Mouse (Mus musculus) forebrain, embryonic 11.5 days (tissue): ENCODE data around the gene Exosc7. TPM values are rescaled to one million over a fixed set of nuclear protein-coding genes. Genes with fewer than 3 reads are reported as not detected.
A peak's percentile ranks its signal among the peaks of the same experiment; 100 is the strongest.

ENCODE experiments used
- ATAC-seq: fragments of 200-750 bp; cut with Nextera tagmentation; replicated peaks from 2 replicates; pipeline ENCODE4 v1.8.0; 2017; ENCODE audit warnings: moderate TSS enrichment; ENCODE audit not compliant: low FRiP score
- DNase-seq: peaks from one replicate; pipeline ENCODE4 v3.0.0-alpha.2; 2017; ENCODE audit warnings: low spot score
- H3K27ac ChIP-seq: fragments of 300-500 bp; sonication (generic); 2 replicates; pipeline ENCODE4 v1.5.1; 2014; ENCODE audit warnings: low read depth, low read length
- H3K27me3 ChIP-seq: fragments of 300-500 bp; sonication (generic); 2 replicates; pipeline ENCODE4 v1.6.1; 2014; ENCODE audit warnings: mild to moderate bottlenecking, low read length, mixed read lengths; ENCODE audit not compliant: control insufficient read depth, insufficient read depth
- H3K36me3 ChIP-seq: fragments of 300-500 bp; sonication (generic); 2 replicates; pipeline ENCODE4 v1.6.1; 2014; ENCODE audit warnings: mild to moderate bottlenecking, low read length, moderate library complexity, mixed read lengths; ENCODE audit not compliant: control insufficient read depth, insufficient read depth
- H3K4me1 ChIP-seq: fragments of 300-500 bp; sonication (generic); replicated peaks from 2 replicates; pipeline ENCODE4 v1.6.1; 2014; ENCODE audit warnings: low read length, mixed read lengths; ENCODE audit not compliant: control insufficient read depth, insufficient read depth
- H3K4me2 ChIP-seq: fragments of 300-500 bp; sonication (generic); 2 replicates; pipeline ENCODE4 v1.6.1; 2014; ENCODE audit warnings: low read depth, mild to moderate bottlenecking, low read length, moderate library complexity, mixed read lengths; ENCODE audit not compliant: severe bottlenecking
- H3K4me3 ChIP-seq: fragments of 300-500 bp; sonication (generic); 2 replicates; pipeline ENCODE4 v1.5.1; 2014; ENCODE audit warnings: low read depth, low read length
- H3K9ac ChIP-seq: fragments of 300-500 bp; sonication (generic); 2 replicates; pipeline ENCODE4 v1.6.1; 2014; ENCODE audit warnings: low read length
- H3K9me3 ChIP-seq: fragments of 300-500 bp; sonication (generic); 2 replicates; pipeline ENCODE4 v1.6.1; 2016; ENCODE audit warnings: low read length, mixed read lengths; ENCODE audit not compliant: control insufficient read depth
- WGBS: fragments of 180-500 bp; shearing (Covaris S2); extraction: QIAGEN DNeasy Blood & Tissue Kit; methylation state at CpG from one replicate; pipeline ENCODE4 v1.1.7; 2014; 5-methylcytosine and 5-hydroxymethylcytosine counted together
- polyA plus RNA-seq: library from polyadenylated mRNA; unstranded; fragments of >200 nt; fragmentation: Nextera tagmentation; extraction: Ambion mirVana; gene quantifications from 2 replicates; pipeline ENCODE4 v1.2.1, GENCODE M21; 2014

The Exosc7 gene
- polyA plus RNA-seq: 133 and 142 TPM in 2 replicates

DNA sequence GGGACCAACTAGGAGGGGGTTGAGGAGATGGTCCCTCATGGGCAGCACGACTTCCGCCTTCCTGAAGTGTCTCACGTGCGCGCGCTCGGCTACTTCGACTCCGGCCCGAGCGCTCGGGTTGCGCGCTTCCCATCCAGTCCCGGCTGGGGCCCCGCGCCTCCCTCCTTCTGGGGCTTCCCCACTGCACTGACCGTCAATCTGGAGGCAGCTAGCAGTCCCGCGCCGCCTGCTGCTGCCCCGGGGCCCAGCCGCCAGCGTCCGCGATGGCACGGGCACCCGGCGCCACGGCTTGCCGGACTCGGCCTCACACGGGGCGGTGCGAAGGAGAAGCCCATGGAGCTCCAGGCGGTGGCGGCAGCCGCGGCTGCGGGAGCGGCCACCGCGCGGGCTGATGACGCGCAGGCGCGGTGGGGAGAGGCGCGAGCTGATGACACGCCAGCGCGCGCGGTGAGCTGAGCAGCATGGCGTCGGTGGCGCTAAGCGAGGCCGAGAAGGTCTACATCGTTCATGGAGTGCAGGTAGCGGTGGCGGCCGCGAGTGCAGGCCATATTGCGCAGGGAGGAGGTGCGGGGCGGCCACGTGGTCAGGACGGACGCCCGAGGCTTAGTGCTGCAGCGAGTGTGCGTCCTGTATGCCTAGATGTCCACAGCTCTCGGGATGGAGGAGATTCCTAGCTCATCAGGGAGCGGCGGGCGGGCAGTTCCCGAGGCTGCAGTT is at the start of gene Exosc7, which contains the start of gene Zdhhc3:
TSS of gene Exosc7 (plus strand) at position 411 of the 717 bp plus-strand sequence.
TSS of gene Zdhhc3 (minus strand) at position 401 of the 717 bp plus-strand sequence.
- under 1% methylated on average over 74 of the region's 79 CpGs for WGBS
- no peaks in the 10 kb centered on the region for H3K36me3 ChIP-seq
- peaks cover 6% of the 10 kb centered on the region; the same call in 1 of the 2 replicates for H3K4me1 ChIP-seq
- peak within 1 kb of the TSS; percentile 96 for H3K9ac ChIP-seq
- peak; percentile 95 for ATAC-seq
- peak within 1 kb of the TSS; percentile 90 for H3K4me2 ChIP-seq
- H3K9me3 ChIP-seq: no peaks in the 10 kb centered on the region
- no peaks in the 10 kb centered on the region for H3K27me3 ChIP-seq
- peak within 1 kb of the TSS; percentile 91 for H3K27ac ChIP-seq
- peak; percentile 93 for DNase-seq
- H3K4me3 ChIP-seq: peak within 1 kb of the TSS; percentile 90

DNA sequence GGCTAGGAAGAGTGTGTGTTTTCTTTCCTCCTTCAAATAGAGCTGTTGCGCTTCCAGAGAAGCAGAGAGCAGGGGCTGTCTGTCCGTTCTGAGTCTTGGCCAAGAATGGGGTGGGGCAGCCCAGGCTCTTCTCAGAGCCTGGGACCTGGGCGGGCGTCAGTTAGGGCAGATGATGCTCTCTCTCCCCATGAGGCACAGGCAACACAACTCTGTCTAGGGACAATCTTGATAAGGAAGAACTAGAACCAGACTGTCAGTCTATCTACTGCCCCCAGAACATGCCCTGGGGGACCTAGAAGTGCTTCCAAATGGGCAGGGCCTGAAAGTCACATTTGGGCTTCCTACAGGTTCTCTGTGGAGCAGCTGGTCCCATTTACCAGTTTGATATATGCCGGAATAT is 33.9 kb upstream of the Exosc7 start:
- no peak overlapping the region for H3K9ac ChIP-seq
- H3K9me3 ChIP-seq: no peaks in the 10 kb centered on the region
- no peak overlapping the region for H3K4me3 ChIP-seq
- no peaks in the 10 kb centered on the region for H3K27me3 ChIP-seq
- no peak for DNase-seq
- no peak overlapping the region for H3K27ac ChIP-seq
- H3K36me3 ChIP-seq: peaks cover 2% of the 10 kb centered on the region; the same call in 1 of the 2 replicates
- H3K4me1 ChIP-seq: no peaks in the 10 kb centered on the region
- no peak for ATAC-seq
- WGBS: 88% methylated on average over 5 of the region's 5 CpGs
- no peak overlapping the region for H3K4me2 ChIP-seq

DNA sequence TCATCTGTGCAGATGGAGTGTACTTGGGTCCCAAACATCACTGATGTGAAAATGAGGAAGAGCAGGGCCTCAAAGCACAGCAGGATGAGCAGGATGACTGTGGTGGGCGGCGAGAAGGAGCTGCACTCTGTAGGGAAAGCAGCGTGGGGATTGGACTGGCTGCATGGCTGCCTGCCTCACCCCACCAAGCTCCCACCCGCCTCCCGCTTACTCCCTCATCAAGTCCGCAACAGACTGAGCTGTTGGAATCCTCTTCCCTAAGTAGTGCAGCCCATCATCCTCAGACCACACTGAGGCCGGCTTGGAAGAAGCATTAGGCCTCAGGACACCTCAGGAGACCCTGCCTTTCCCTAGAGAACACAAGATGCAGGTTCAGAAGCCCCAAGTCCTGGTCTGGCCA is 32.7 kb upstream of the Exosc7 start:
- no peak for ATAC-seq

DNA sequence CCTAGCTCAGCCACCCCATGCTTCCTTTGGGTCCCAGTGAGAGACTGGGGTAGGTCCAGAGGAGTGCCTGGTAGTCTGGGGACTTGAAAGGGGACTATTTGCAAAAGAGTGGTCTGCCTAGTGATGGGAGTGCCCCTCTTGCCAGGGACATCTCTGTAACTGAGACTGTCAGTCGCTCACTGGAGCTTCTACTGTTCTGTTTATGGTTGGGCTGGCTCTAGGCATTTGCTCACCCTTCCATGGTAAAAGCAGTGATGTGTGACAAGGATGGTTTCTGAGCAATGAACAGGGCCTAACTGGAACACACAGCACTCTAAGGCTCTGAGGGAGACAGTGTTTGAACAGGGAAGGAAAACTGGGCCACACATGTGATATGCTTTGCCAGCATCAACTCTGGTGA is 32.2 kb upstream of the Exosc7 start:
- H3K4me2 ChIP-seq: no peak overlapping the region
- ATAC-seq (no peak), DNase-seq (no peak)
- no peaks in the 10 kb centered on the region for H3K4me1 ChIP-seq
- H3K27ac ChIP-seq: no peak overlapping the region
- H3K36me3 ChIP-seq: peaks cover 7% of the 10 kb centered on the region; the same call in 1 of the 2 replicates
- H3K9me3 ChIP-seq: no peaks in the 10 kb centered on the region
- H3K9ac ChIP-seq: no peak overlapping the region
- WGBS: 76% methylated on average over 1 of the region's 1 CpGs
- H3K27me3 ChIP-seq: no peaks in the 10 kb centered on the region
- no peak overlapping the region for H3K4me3 ChIP-seq

More for the DNA sequence above, 32.7 kb upstream of the Exosc7 start:
- H3K9me3 ChIP-seq: no peaks in the 10 kb centered on the region
- no peak overlapping the region for H3K4me3 ChIP-seq
- peaks cover 7% of the 10 kb centered on the region; the same call in 1 of the 2 replicates for H3K36me3 ChIP-seq
- H3K27ac ChIP-seq: no peak overlapping the region
- no peak overlapping the region for H3K9ac ChIP-seq
- WGBS: 92% methylated on average over 7 of the region's 7 CpGs
- DNase-seq: no peak
- no peaks in the 10 kb centered on the region for H3K27me3 ChIP-seq
- H3K4me2 ChIP-seq: no peak overlapping the region
- H3K4me1 ChIP-seq: no peaks in the 10 kb centered on the region

DNA sequence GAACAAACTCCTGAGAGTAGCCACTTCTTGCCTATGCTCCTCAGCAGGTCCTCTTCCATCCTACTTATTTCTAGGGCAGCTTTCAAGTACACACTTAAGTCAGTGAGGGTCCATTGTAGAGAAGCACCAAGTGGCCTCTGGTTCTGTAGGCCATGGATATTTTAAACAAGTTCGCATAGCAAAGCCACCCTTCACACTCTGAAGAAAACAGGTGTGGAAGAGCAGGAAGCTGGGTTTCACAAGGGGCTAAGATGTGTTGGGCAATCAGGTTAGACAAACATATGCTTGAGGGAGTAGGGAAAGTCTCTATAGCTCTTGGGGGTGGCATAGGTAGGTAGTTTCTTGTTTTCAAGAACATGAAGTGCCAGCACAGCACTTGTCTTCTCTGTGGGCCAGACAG is 27.6 kb upstream of the Exosc7 start:
- 85% methylated on average over 1 of the region's 1 CpGs for WGBS
- Histone ChIP-seq H3K9ac (no peak overlapping the region), H3K27ac (no peak overlapping the region), H3K4me2 (no peak overlapping the region), H3K36me3 (peaks cover 5% of the 10 kb centered on the region; the same call in 1 of the 2 replicates), H3K4me3 (no peak overlapping the region), H3K4me1 (no peaks in the 10 kb centered on the region), H3K27me3 (no peaks in the 10 kb centered on the region), H3K9me3 (no peaks in the 10 kb centered on the region)
- ATAC-seq (no peak), DNase-seq (no peak)

DNA sequence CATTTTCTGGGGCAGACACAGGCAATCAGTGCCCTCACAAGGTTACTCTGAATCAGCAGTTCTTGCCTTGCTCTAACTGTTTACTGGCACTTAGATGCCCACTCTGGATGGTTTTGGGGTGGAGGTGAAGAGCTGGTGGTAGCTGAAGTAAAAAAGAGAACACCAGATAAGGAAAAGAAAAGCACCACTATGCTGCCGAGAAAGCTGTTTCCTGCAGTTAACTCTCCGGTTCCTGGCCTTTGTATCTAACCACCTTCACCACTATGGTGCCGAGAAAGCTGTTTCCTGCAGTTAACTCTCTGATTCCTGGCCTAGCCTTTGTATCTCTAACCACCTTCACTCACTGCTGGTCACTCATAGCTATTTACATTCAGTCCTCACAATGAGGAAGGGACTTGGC is 25.5 kb upstream of the Exosc7 start:
- Histone ChIP-seq H3K9ac (no peak overlapping the region), H3K36me3 (peaks cover 5% of the 10 kb centered on the region; the same call in 1 of the 2 replicates), H3K27me3 (no peaks in the 10 kb centered on the region), H3K4me2 (no peak overlapping the region), H3K4me3 (no peak overlapping the region), H3K4me1 (no peaks in the 10 kb centered on the region), H3K9me3 (no peaks in the 10 kb centered on the region), H3K27ac (no peak overlapping the region)
- 88% methylated on average over 3 of the region's 3 CpGs for WGBS
- DNase-seq: no peak
- no peak for ATAC-seq

DNA sequence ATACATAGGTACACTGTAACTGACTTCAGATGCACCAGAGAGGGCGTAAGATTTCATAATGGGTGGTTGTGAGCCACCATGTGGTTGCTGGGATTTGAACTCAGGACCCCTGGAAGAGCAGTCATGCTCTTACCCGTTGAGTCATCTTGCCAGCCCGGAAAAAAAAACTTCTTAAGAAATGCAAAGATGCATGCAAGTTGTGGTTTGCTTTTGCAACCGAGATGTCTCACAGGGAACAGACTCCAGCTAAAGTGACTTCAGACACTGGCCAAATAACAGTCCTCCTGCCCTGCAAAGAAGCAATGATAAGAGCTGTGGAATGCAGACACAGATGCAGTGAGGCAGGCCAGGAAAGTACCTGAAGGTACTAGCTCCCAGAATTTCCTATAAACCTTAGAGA is 22.2 kb upstream of the Exosc7 start:
- Histone ChIP-seq H3K4me1 (no peaks in the 10 kb centered on the region), H3K4me2 (no peak overlapping the region), H3K27ac (no peak overlapping the region), H3K9me3 (no peaks in the 10 kb centered on the region), H3K9ac (no peak overlapping the region), H3K27me3 (no peaks in the 10 kb centered on the region), H3K4me3 (no peak overlapping the region), H3K36me3 (no peaks in the 10 kb centered on the region; the same call in none of the 2 replicates)
- WGBS: 94% methylated on average over 4 of the region's 4 CpGs
- no peak for DNase-seq
- no peak for ATAC-seq

DNA sequence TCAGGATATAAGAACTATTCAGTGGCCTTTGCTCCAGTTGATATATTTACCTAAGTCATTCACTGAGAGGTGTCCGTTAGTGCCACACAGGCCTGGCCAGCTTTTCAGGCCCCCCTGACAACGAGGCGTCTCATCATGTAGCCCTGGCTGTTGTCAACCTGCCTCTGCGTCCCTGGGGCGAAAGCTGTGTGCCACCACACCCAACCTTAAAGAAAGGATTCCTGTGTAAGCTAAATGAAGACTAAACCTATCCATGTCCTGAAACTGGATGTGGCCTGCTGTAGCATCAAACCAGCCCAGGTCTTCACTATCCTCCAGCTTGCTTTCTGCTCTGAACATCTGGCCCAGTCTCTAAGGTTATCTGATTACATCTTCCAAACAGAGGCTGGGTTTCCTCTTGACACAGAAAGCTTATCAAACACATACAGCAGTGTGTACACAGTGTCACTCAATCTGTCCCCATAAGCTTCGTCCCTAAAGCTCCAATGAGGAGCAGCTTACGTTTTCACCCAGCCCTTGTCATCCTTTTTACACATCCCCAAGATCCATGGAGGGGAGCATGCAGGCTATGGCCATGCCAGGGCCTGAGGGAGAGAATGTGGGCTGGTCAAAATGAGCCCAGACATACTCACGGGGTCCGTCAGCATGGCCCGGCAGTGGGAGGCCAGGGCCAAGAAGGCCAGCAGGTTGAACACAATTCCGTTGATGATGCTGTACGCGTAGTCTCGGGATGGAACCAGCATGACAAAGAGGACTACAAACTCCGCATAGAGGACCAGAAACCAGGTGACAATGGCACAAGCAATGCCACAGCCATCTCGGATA is 13.2 kb upstream of the Exosc7 start:
- no peak overlapping the region for H3K27ac ChIP-seq
- DNase-seq: no peak

More for the DNA sequence above, 13.2 kb upstream of the Exosc7 start:
- Histone ChIP-seq H3K4me3 (no peak overlapping the region), H3K4me1 (no peaks in the 10 kb centered on the region), H3K9ac (no peak overlapping the region), H3K27me3 (no peaks in the 10 kb centered on the region), H3K36me3 (peaks cover 5% of the 10 kb centered on the region), H3K9me3 (no peaks in the 10 kb centered on the region), H3K4me2 (no peak overlapping the region)
- 95% methylated on average over 16 of the region's 16 CpGs for WGBS
- ATAC-seq: no peak
